ENCODE assay signal across 11 mouse cellular contexts in genomic region chr5:149062833-149063232, GRCm38 (mm10).
DNase-seq lines count a peak whose midpoint lies in the region; ATAC-seq and TF ChIP-seq lines count a peak whose summit lies in the region.
"Had no signal": no experiment of that assay in that cellular context is flagged by ENCODE, and none has a peak within 500 bp of the region (broad histone marks: within the 10 kb centered on the region; RNA-seq: fewer than 3 reads in every experiment).

No protein-coding gene starts in this region.

- no peak for TF ChIP-seq EP300 in heart, postnatal 0 days (IDR thresholded peaks at IDR 0.05; ENCODE audit: low read depth)

- ATAC-seq in forebrain, postnatal 0 days: no peak
- ATAC-seq in forebrain, embryonic 12.5 days (ENCODE audit: low FRiP score): no peak
- ATAC-seq in heart, postnatal 0 days (ENCODE audit: insufficient read depth, low read depth): no peak

- H3K9ac ChIP-seq in forebrain, postnatal 0 days: no peak overlapping the region
- H3K9ac ChIP-seq in forebrain, embryonic 12.5 days: no peak overlapping the region
- H3K9ac ChIP-seq in heart, postnatal 0 days (replicated peaks; ENCODE audit: low read depth, low read length): no peak overlapping the region
- H3K9ac ChIP-seq: lung, embryonic 15.5 days had no signal

- H3K36me3 ChIP-seq in forebrain, postnatal 0 days (ENCODE audit: insufficient read depth): no peaks in the 10 kb centered on the region
- H3K36me3 ChIP-seq in forebrain, embryonic 12.5 days (replicated peaks): no peaks in the 10 kb centered on the region
- no peaks in the 10 kb centered on the region for H3K36me3 ChIP-seq in heart, postnatal 0 days (replicated peaks; ENCODE audit: control insufficient read depth, insufficient read depth, low read length)
- H3K36me3 ChIP-seq in hindbrain, embryonic 10.5 days: no peaks in the 10 kb centered on the region
- H3K36me3 ChIP-seq: lung, embryonic 15.5 days had no signal

- peak; percentile 15; the same call in 1 of the 2 replicates for TF ChIP-seq CTCF in forebrain, postnatal 0 days (IDR thresholded peaks at IDR 0.05; ENCODE audit: low read depth)
- TF ChIP-seq CTCF in left cerebral cortex, adult 2 months (IDR thresholded peaks at IDR 0.05): peak; percentile 3; the same call in 1 of the 2 replicates
- TF ChIP-seq CTCF in heart, postnatal 0 days (IDR thresholded peaks at IDR 0.05; ENCODE audit: low read depth): peak; percentile 51

- no peaks in the 10 kb centered on the region for H3K4me1 ChIP-seq in forebrain, postnatal 0 days (ENCODE audit: insufficient read depth)
- no peaks in the 10 kb centered on the region for H3K4me1 ChIP-seq in forebrain, embryonic 12.5 days
- H3K4me1 ChIP-seq in heart, postnatal 0 days (ENCODE audit: control insufficient read depth, insufficient read depth): peaks cover 6% of the 10 kb centered on the region; the same call in 1 of the 2 replicates
- H3K4me1 ChIP-seq in hindbrain, embryonic 10.5 days (replicated peaks): no peaks in the 10 kb centered on the region
- H3K4me1 ChIP-seq: lung, embryonic 15.5 days had no signal

- H3K27me3 ChIP-seq in forebrain, postnatal 0 days (ENCODE audit: insufficient read depth, low read length): no peaks in the 10 kb centered on the region
- H3K27me3 ChIP-seq in forebrain, embryonic 12.5 days: no peaks in the 10 kb centered on the region
- no peaks in the 10 kb centered on the region for H3K27me3 ChIP-seq in heart, postnatal 0 days (ENCODE audit: control insufficient read depth, insufficient read depth, low read length)
- H3K27me3 ChIP-seq in hindbrain, embryonic 10.5 days (ENCODE audit: insufficient read depth, poor library complexity, severe bottlenecking): no peaks in the 10 kb centered on the region
- H3K27me3 ChIP-seq: lung, embryonic 15.5 days had no signal

- DNase-seq in forebrain, postnatal 0 days: no peak
- DNase-seq in left cerebral cortex, adult 2 months (ENCODE audit: extremely low spot score in 1 of 2, low spot score in 2 of 2): no peak
- no peak for DNase-seq in left cerebral cortex, adult 8-10 months (ENCODE audit: low spot score in 2 of 2)
- peak; percentile 31 for DNase-seq in 416B (ENCODE audit: low read depth)
- DNase-seq in heart, postnatal 0 days (ENCODE audit: low spot score): no peak
- no peak for DNase-seq in ovary, postnatal 14 days (ENCODE audit: low spot score)
- DNase-seq in hindbrain, embryonic 10.5 days (ENCODE audit: low spot score): no peak
- DNase-seq: layer of hippocampus, postnatal 36 days had no signal

- no peaks in the 10 kb centered on the region for H3K9me3 ChIP-seq in forebrain, postnatal 0 days (ENCODE audit: low read length)
- no peaks in the 10 kb centered on the region for H3K9me3 ChIP-seq in forebrain, embryonic 12.5 days
- H3K9me3 ChIP-seq in heart, postnatal 0 days (replicated peaks; ENCODE audit: control insufficient read depth, low read length): no peaks in the 10 kb centered on the region
- no peaks in the 10 kb centered on the region for H3K9me3 ChIP-seq in hindbrain, embryonic 10.5 days
- H3K9me3 ChIP-seq: lung, embryonic 15.5 days had no signal

- no peak overlapping the region for H3K4me3 ChIP-seq in forebrain, postnatal 0 days (ENCODE audit: low read depth, low read length)
- H3K4me3 ChIP-seq in forebrain, embryonic 12.5 days (replicated peaks): no peak overlapping the region
- no peak overlapping the region for H3K4me3 ChIP-seq in left cerebral cortex, adult 2 months
- H3K4me3 ChIP-seq in heart, postnatal 0 days (ENCODE audit: low read depth, low read length): no peak overlapping the region
- H3K4me3 ChIP-seq in hindbrain, embryonic 10.5 days: no peak overlapping the region
- H3K4me3 ChIP-seq: erythroblast, embryonic 14.5 days; lung, embryonic 15.5 days had no signal

- intact Hi-C loops in left cerebral cortex, adult 2 months (cut with DNase I): no loop called here

- no peak overlapping the region for H3K4me2 ChIP-seq in forebrain, postnatal 0 days (ENCODE audit: low read depth)
- H3K4me2 ChIP-seq in forebrain, embryonic 12.5 days: no peak overlapping the region
- no peak overlapping the region for H3K4me2 ChIP-seq in heart, postnatal 0 days (ENCODE audit: low read depth, low read length)
- H3K4me2 ChIP-seq: lung, embryonic 15.5 days had no signal

- 90% methylated on average over 1 of the region's 1 CpGs for WGBS in forebrain, postnatal 0 days
- 80% methylated on average over 1 of the region's 1 CpGs for WGBS in forebrain, embryonic 12.5 days
- 79% methylated on average over 1 of the region's 1 CpGs for WGBS in heart, postnatal 0 days
- 87% methylated on average over 1 of the region's 1 CpGs for whole genome bisulfite sequencing in hindbrain, embryonic 10.5 days

- no peak overlapping the region for H3K27ac ChIP-seq in forebrain, postnatal 0 days (ENCODE audit: low read depth, low read length)
- no peak overlapping the region for H3K27ac ChIP-seq in forebrain, embryonic 12.5 days
- H3K27ac ChIP-seq in left cerebral cortex, adult 2 months: no peak overlapping the region
- no peak overlapping the region for H3K27ac ChIP-seq in heart, postnatal 0 days (ENCODE audit: low read depth)
- no peak overlapping the region for H3K27ac ChIP-seq in hindbrain, embryonic 10.5 days
- H3K27ac ChIP-seq: lung, embryonic 15.5 days had no signal
